Mouse (Mus musculus) ZHBTc4 (cell line): Measurements from ENCODE around the gene Gm11595.
"Not testable (repeated sequence)": the region's sequence is repeated elsewhere in the genome, so short reads cannot be mapped to it uniquely, and the experiment has no call there.

ENCODE experiments used
- DNase-seq: peaks from one replicate; pipeline ENCODE4 v3.0.0-alpha.2; 2011; ENCODE audit warnings: low read depth, low spot score

The Gm11595 gene

DNA sequence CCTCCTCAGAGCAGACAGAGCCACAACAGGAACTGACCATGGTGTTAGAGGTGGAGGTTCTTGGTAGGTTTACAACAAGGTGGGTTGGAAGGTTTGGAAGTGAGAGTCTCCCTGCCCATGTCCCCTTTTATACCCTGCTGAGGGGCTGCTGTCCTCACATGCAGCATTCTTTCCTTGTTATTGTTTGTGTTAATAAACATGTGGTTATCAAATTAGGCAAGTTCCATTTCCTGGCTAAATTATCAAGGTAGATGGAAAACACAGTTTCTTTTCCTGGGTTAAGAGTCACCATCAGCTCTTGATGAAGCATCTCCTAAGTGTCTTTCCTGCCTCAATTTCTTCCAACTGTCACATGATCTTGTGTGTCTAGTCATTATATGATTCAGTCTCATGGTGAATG, at the start of gene Gm11595:
Gene Gm11595, minus strand, starts transcription at position 101 of the 400 bp plus-strand sequence.
- DNase-seq = not testable (repeated sequence)

DNA sequence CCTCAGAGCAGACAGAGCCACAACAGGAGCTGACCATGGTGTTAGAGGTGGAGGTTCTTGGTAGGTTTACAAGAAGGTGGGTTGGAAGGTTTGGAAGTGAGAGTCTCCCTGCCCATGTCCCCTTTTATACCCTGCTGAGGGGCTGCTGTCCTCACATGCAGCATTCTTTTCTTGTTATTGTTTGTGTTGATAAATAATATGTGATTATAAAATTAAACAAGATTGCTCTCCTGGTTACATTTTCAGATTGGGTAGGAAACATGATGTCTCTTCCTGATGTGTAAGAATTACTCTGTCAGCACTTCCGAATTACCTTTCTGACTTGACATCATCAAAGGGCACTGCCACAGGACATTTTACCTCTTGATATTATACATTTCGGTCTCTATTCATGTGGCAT, 42.9 kb upstream of the Gm11595 start, which contains the start of gene Gm11564:
Gene Gm11564, minus strand, starts transcription at position 101 of the 400 bp plus-strand sequence.
- DNase-seq = not testable (repeated sequence)

DNA sequence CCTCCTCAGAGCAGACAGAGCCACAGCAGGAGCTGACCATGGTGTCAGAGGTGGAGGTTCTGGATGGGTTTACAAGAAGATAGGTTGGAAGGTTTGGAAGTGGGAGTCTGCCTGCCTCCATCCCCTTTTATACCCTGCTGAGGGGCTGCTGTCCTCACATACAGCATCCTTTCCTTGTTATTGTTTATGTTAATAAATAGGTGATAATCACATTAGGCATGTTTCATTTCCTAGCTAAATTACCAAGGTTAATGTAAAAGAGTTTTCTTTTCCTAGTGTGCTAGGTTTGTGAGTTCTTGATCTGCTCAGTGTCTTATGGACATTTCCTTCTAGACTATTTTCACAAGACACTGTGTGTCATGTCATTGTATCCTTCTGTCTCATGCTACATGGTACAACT, 37.1 kb upstream of the Gm11595 start, which contains the start of gene Krtap4-13:
Gene Krtap4-13, minus strand, starts transcription at position 101 of the 400 bp plus-strand sequence.
- DNase-seq = not testable (repeated sequence)

DNA sequence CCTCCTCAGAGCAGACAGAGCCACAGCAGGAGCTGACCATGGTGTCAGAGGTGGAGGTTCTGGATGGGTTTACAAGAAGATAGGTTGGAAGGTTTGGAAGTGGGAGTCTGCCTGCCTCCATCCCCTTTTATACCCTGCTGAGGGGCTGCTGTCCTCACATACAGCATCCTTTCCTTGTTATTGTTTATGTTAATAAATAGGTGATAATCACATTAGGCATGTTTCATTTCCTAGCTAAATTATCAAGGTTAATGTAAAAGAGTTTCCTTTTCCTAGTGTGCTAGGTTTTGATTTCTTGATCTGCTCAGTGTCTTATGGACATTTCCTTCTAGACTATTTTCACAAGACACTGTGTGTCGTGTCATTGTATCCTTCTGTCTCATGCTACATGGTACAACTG, 31.6 kb upstream of the Gm11595 start, which contains the start of gene Gm11554:
Gene Gm11554, minus strand, starts transcription at position 101 of the 400 bp plus-strand sequence.
- DNase-seq = not testable (repeated sequence)

DNA sequence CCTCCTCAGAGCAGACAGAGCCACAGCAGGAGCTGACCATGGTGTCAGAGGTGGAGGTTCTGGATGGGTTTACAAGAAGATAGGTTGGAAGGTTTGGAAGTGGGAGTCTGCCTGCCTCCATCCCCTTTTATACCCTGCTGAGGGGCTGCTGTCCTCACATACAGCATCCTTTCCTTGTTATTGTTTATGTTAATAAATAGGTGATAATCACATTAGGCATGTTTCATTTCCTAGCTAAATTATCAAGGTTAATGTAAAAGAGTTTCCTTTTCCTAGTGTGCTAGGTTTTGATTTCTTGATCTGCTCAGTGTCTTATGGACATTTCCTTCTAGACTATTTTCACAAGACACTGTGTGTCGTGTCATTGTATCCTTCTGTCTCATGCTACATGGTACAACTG, 26.1 kb upstream of the Gm11595 start, which contains the start of gene Gm11569:
Gene Gm11569, minus strand, starts transcription at position 101 of the 400 bp plus-strand sequence.
- not testable (repeated sequence) for DNase-seq

DNA sequence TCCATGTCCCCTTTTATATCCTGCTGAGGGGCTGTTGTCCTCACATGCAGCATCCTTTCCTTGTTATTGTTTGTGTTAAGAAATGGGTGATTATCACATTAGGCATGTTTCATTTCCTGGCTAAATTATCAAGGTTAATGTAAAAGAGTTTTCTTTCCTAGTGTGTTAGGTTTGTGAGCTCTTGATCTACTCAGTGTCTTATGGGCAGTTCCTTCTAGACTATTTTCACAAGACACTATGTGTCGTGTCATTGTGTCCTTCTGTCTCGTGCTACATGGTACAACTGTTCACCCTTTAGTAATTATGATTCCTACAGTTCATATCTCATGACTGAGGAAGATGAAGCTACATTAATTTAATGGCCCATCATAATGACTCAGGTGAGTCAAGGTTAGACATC, 20.7 kb upstream of the Gm11595 start, which contains the start of gene Gm11596:
Gene Gm11596, minus strand, starts transcription at position 101 of the 400 bp plus-strand sequence.
- DNase-seq = no peak

DNA sequence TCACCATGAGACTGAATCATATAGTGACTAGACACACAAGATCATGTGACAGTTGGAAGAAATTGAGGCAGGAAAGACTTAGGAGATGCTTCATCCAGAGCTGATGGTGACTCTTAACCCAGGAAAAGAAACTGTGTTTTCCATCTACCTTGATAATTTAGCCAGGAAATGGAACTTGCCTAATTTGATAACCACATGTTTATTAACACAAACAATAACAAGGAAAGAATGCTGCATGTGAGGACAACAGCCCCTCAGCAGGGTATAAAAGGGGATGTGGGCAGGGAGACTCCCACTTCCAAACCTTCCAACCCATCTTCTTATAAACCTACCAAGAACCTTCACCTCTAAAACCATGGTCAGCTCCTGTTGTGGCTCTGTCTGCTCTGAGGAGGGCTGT, 12.2 kb upstream of the Gm11595 start, which contains the start of gene Krtap4-9:
Gene Krtap4-9, plus strand, starts transcription at position 301 of the 400 bp plus-strand sequence.
- not testable (repeated sequence) for DNase-seq

DNA sequence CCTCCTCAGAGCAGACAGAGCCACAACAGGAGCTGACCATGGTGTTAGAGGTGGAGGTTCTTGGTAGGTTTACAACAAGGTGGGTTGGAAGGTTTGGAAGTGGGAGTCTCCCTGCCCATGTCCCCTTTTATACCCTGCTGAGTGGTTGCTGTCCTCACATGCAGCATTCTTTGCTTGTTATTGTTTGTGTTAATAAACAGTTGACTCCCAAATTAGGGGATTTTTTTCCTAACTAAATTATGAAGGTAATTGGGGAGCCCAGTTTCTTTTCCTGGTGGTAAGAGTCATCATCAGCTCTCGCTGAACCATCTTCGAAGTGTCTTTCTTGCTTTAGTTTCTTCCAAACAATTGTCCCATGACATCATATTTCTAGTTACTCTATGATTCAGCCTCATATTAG, 7.9 kb upstream of the Gm11595 start, which contains the start of gene Krtap4-8:
Gene Krtap4-8, minus strand, starts transcription at position 101 of the 400 bp plus-strand sequence.
- no peak for DNase-seq

DNA sequence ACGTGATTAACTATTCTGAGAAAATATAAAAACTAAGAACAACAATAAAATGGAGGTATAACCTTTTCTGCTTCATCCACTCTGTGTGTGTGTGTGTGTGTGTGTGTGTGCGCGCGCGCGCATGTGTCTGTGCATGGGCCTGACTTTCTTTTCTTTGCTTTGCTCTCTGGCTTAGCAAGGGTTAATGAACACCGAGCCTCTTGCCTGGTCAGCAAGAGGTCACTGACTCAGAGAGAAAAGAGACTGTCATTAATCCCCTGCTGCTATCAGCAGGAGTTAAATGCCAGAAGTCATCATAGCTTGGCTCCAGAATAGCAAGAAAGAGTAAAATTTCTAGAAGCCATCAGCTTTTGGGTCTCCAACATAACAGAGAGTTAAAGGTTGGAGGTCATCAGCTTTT, 5.7 kb upstream of the Gm11595 start:
- no peak for DNase-seq

DNA sequence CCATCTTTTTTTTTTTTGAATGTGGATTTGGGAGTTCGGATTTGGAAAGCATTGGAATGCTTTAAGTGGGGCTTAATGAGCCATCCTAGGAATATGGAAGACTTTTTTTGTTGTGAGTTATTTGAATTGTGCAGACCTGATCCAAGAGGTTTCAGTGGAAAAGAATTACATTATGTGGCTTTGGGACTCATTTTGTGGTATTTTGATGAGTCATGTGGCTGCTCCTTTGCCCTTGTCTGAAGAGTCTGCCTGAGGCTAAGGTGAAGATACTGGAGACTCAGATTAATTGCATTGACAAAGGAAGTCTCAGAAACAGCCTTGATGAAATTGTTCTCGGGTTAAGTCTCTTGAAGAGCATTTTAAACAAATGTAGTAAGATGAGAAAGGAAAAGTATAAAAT, 4.3 kb downstream of the Gm11595 start:
- no peak for DNase-seq

DNA sequence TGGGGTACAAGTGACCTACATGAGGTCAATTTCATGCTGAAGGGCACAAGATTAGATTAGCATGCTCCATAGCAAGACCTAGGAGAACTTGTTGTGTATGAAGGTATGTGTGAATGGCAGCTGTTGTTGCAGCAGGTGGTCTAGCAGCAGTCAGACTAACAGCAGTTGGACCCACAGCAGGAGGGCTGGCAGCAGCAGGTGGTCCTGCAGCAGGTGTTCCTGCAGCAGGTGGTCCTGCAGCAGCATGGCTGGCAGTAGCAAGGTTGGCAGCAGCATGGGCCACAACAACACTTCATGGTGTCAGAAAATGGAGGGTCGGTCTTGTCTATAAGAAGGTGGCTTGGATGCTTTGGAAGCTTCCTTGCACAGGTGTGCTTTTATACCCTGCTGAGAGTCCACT, 13.8 kb downstream of the Gm11595 start:
- no peak for DNase-seq

DNA sequence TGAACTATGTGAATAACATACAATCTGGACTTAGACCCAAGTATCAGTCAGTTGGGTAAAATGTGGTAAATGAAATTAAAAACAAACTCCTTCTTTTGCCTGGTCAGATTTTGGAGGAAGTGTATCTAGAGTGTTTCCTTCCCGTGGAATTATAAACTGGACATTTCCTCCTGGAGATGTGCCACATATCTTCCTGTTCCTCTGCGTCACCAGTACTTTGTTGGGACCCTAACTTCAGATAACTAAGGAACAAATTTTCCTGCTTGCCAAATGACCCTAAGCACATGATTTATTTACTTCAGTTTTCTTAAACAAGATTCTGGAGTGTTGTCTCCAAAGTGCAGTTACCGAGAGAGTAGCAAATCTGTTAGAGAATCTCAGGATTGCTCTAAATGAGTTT, 28.7 kb downstream of the Gm11595 start:
- DNase-seq = no peak

DNA sequence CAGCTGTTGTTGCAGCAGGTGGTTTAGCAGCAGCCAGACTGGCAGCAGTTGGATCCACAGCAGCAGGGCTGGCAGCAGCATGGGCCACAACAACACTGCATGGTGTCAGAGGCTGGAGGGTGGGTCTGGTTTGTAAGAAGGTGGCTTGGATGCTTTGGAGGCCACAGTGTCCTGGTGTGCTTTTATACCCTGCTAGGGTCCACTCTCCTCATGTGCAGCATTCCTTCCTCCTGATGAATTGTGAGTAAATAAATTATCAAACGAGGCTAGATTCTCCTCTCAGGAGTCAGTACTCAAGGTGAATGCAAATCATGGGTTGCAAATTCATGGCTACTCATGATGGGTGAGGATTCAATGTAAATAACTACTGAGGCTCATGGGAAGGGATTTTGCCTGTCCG, 38.5 kb downstream of the Gm11595 start, which contains the start of gene Gm14180:
Gene Gm14180, minus strand, starts transcription at position 101 of the 400 bp plus-strand sequence.
- DNase-seq = no peak

DNA sequence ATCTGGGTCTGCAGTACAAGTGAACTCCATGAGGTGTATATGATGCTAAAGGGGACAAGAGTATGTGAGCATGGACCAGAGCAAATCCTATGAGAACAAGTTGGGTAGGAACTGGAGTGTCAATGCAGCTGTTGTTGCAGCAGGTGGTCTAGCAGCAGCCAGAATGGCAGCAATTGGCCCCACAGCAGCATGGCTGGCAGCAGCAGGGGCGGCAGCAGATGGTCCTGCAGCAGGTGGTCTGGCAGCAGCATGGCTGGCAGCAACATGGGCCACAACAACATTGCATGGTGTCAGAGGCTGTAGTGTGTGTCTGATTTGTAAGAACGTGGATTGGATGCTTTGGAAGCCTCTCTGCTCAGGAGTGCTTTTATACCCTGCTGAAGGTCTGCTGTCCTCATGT, 48.7 kb downstream of the Gm11595 start:
- DNase-seq = no peak
